Mouse (Mus musculus): Measurements from ENCODE around the gene Spa17. TPM values are rescaled to one million over a fixed set of nuclear protein-coding genes. Genes with fewer than 3 reads are reported as not detected.

The Spa17 gene
- polyA plus RNA-seq, 1 experiment from 2014 or later = 19.2 TPM

DNA sequence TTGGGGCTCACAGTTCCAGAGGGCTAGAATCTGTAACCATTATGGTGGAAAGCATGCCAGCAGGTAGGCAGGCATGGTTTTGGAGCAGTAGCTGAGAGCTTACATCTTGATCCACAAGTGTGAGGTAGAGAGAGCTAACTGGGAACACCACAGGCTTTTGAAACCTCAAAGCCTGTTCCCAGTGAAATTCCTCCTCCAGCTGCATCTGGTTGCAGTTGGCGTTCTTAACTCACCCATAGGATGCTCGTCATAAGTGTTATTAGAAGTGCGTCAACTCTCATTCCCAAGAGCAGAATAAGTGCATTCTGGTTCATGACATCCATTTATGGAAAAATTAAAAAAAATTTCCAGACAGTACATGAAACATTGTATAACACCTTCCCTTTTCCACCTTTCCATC lies 19.8 kb downstream of the Spa17 start:
- Histone ChIP-seq H3K4me2 (replicated peaks; ENCODE audit: low read depth, low read length) (no peak overlapping the region), H3K9me3 (ENCODE audit: low read length) (no peaks in the 10 kb centered on the region), H3K4me1 (ENCODE audit: insufficient read depth, low read depth, low read length) (no peaks in the 10 kb centered on the region), H3K27ac (ENCODE audit: low read length) (no peak overlapping the region), H3K4me3 (ENCODE audit: low read depth, low read length) (no peak overlapping the region), H3K9ac (replicated peaks; ENCODE audit: low read depth) (no peak overlapping the region), H3K27me3 (replicated peaks; ENCODE audit: insufficient read depth, low read length) (no peaks in the 10 kb centered on the region), H3K36me3 (ENCODE audit: insufficient read depth, low read length) (no peaks in the 10 kb centered on the region)
- TF ChIP-seq CTCF (IDR thresholded peaks at IDR 0.05) (no peak), EP300 (IDR thresholded peaks at IDR 0.05) (no peak)
- WGBS = 81% methylated on average over 3 of the region's 3 CpGs
- DNase-seq (ENCODE audit: low spot score) (no peak), ATAC-seq (no peak)

DNA sequence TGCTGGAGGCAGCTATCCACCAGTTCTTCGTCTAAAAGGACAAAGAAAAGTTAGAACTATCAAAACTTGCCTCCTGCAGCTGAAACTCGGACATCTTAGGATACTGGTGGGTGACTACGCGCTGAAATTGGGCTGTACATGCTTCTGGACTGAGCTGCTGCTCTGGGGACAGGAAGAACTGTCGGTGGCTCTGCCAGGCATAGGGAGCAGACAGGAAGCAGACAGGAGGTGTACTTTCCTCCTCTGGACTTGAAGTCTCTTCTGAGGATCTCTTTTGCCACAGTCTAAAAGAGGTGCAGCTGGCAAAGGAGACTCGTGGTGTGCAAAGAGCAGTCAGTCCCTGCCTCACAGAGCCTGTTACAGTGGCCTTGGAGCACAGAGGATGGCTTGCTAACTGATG lies 20.9 kb downstream of the Spa17 start:
- Histone ChIP-seq H3K9ac (replicated peaks; ENCODE audit: low read depth) (no peak overlapping the region), H3K27me3 (replicated peaks; ENCODE audit: insufficient read depth, low read length) (no peaks in the 10 kb centered on the region), H3K4me2 (replicated peaks; ENCODE audit: low read depth, low read length) (no peak overlapping the region), H3K4me3 (ENCODE audit: low read depth, low read length) (no peak overlapping the region), H3K9me3 (ENCODE audit: low read length) (no peaks in the 10 kb centered on the region), H3K4me1 (ENCODE audit: insufficient read depth, low read depth, low read length) (no peaks in the 10 kb centered on the region), H3K27ac (ENCODE audit: low read length) (no peak overlapping the region), H3K36me3 (ENCODE audit: insufficient read depth, low read length) (no peaks in the 10 kb centered on the region)
- no peak for TF ChIP-seq CTCF (IDR thresholded peaks at IDR 0.05)
- no peak for TF ChIP-seq EP300 (IDR thresholded peaks at IDR 0.05)
- DNase-seq (ENCODE audit: low spot score) (no peak), ATAC-seq (no peak)
- WGBS = 36% methylated on average over 6 of the region's 6 CpGs

DNA sequence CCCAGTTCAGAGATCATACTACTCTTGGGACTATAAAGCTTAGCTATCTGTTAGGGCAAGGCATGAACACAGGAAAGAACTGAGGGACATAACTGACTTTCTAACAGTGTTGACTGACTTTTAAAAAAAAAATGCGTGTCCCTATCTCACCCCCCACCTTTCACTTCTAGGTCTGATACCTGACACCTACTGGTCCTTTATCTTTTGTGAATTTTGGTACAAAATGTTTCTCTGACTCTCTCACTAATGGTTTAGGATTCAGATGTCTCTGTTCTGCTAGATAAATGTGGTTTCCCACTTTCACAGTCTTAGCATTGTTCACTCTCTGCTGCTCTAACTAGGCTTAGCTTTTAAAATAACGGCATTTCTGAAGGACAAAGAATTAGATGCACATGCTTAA lies 21.5 kb downstream of the Spa17 start:
- 71% methylated on average over 2 of the region's 2 CpGs for WGBS

DNA sequence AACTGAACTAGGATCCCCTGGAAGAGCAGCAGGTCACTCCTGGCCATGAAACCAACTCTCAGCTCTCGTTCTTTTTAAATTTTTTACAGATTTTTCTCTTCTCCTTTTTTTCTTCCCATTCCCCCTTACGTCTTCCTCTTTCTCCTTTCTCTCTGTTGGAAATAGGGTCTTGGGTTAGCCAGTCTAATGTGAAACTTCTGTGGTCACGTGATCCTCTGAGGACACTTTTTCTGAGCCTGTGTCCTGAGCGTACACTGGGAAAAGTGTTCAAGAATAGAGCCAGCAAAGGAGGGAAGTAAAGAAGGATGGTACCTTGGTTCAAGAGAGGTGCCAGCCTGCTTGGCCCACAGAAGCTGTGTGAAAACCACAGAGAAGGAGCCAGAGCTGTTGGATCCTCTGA lies 23.1 kb downstream of the Spa17 start:
- no peaks in the 10 kb centered on the region for H3K9me3 ChIP-seq (ENCODE audit: low read length)
- no peak for ATAC-seq

More for the DNA sequence above, 21.5 kb downstream of the Spa17 start:
- no peak for TF ChIP-seq EP300 (IDR thresholded peaks at IDR 0.05)
- no peak for TF ChIP-seq CTCF (IDR thresholded peaks at IDR 0.05)
- Histone ChIP-seq H3K4me1 (ENCODE audit: insufficient read depth, low read depth, low read length) (no peaks in the 10 kb centered on the region), H3K4me3 (ENCODE audit: low read depth, low read length) (no peak overlapping the region), H3K27me3 (replicated peaks; ENCODE audit: insufficient read depth, low read length) (no peaks in the 10 kb centered on the region), H3K36me3 (ENCODE audit: insufficient read depth, low read length) (no peaks in the 10 kb centered on the region), H3K4me2 (replicated peaks; ENCODE audit: low read depth, low read length) (no peak overlapping the region), H3K27ac (ENCODE audit: low read length) (no peak overlapping the region), H3K9ac (replicated peaks; ENCODE audit: low read depth) (no peak overlapping the region), H3K9me3 (ENCODE audit: low read length) (no peaks in the 10 kb centered on the region)
- ATAC-seq = no peak
- DNase-seq (ENCODE audit: low spot score) = no peak

DNA sequence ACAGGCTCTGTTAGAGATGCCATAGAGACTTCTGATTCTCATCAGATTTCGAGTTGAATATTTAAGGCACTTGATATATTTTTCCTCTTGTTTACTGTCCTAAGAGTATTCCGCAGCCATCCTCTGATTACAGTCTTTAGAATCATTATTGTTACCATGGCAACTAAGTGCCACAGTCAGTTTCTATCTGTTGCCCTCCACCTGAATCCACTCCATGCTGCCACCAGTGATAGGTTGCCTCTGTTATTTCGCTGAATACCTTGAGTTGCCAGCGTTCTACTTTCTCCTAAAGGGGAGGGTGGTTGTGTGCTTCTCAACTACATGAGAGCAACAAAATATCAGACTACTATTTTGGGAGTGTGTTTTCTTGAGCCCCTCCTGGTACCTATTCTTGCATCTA lies 26.8 kb downstream of the Spa17 start:
- ATAC-seq (no peak), DNase-seq (ENCODE audit: low spot score) (no peak)
- H3K9me3 ChIP-seq (ENCODE audit: low read length) = no peaks in the 10 kb centered on the region
- H3K4me1 ChIP-seq (ENCODE audit: insufficient read depth, low read depth, low read length) = no peaks in the 10 kb centered on the region
- no peak overlapping the region for H3K4me2 ChIP-seq (replicated peaks; ENCODE audit: low read depth, low read length)
- H3K36me3 ChIP-seq (ENCODE audit: insufficient read depth, low read length) = no peaks in the 10 kb centered on the region
- H3K4me3 ChIP-seq (ENCODE audit: low read depth, low read length) = no peak overlapping the region
- no peaks in the 10 kb centered on the region for H3K27me3 ChIP-seq (replicated peaks; ENCODE audit: insufficient read depth, low read length)
- H3K27ac ChIP-seq (ENCODE audit: low read length) = no peak overlapping the region
- TF ChIP-seq EP300 (IDR thresholded peaks at IDR 0.05) = no peak
- no peak for TF ChIP-seq CTCF (IDR thresholded peaks at IDR 0.05)
- 74% methylated on average over 4 of the region's 4 CpGs for WGBS
- H3K9ac ChIP-seq (replicated peaks; ENCODE audit: low read depth) = no peak overlapping the region

More for the DNA sequence above, 23.1 kb downstream of the Spa17 start:
- Histone ChIP-seq H3K27me3 (replicated peaks; ENCODE audit: insufficient read depth, low read length) (no peaks in the 10 kb centered on the region), H3K4me2 (replicated peaks; ENCODE audit: low read depth, low read length) (no peak overlapping the region), H3K36me3 (ENCODE audit: insufficient read depth, low read length) (no peaks in the 10 kb centered on the region), H3K4me3 (ENCODE audit: low read depth, low read length) (no peak overlapping the region), H3K27ac (ENCODE audit: low read length) (no peak overlapping the region), H3K4me1 (ENCODE audit: insufficient read depth, low read depth, low read length) (no peaks in the 10 kb centered on the region), H3K9ac (replicated peaks; ENCODE audit: low read depth) (no peak overlapping the region)
- WGBS = 81% methylated on average over 4 of the region's 4 CpGs
- TF ChIP-seq CTCF (IDR thresholded peaks at IDR 0.05) = no peak
- no peak for TF ChIP-seq EP300 (IDR thresholded peaks at IDR 0.05)
- no peak for DNase-seq (ENCODE audit: low spot score)

DNA sequence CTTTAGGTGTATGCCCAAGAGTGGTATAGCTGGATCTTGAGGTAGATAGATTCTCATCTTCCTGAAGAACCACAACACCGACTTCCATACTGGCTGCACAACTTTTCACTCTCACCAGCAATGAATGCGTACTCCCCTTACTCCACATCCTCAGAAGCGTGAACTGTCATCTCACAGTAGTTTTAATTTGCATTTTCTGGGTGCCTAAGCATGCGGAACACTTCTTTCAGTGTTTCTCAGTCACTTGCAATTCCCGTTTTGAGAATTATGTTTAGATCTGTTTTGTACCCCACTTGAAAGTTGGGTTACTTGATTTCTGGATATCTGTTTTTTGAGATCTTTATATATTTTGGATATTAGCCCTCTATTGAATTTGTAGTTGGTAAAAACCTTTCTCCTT lies 29.9 kb downstream of the Spa17 start:
- Histone ChIP-seq H3K9me3 (ENCODE audit: low read length) (no peaks in the 10 kb centered on the region), H3K9ac (replicated peaks; ENCODE audit: low read depth) (no peak overlapping the region), H3K4me2 (replicated peaks; ENCODE audit: low read depth, low read length) (no peak overlapping the region), H3K4me3 (ENCODE audit: low read depth, low read length) (no peak overlapping the region), H3K4me1 (ENCODE audit: insufficient read depth, low read depth, low read length) (no peaks in the 10 kb centered on the region), H3K36me3 (ENCODE audit: insufficient read depth, low read length) (no peaks in the 10 kb centered on the region), H3K27ac (ENCODE audit: low read length) (no peak overlapping the region), H3K27me3 (replicated peaks; ENCODE audit: insufficient read depth, low read length) (no peaks in the 10 kb centered on the region)
- ATAC-seq (no peak), DNase-seq (ENCODE audit: low spot score) (no peak)
- WGBS = 89% methylated on average over 5 of the region's 5 CpGs
- TF ChIP-seq EP300 (IDR thresholded peaks at IDR 0.05) = no peak
- no peak for TF ChIP-seq CTCF (IDR thresholded peaks at IDR 0.05)

DNA sequence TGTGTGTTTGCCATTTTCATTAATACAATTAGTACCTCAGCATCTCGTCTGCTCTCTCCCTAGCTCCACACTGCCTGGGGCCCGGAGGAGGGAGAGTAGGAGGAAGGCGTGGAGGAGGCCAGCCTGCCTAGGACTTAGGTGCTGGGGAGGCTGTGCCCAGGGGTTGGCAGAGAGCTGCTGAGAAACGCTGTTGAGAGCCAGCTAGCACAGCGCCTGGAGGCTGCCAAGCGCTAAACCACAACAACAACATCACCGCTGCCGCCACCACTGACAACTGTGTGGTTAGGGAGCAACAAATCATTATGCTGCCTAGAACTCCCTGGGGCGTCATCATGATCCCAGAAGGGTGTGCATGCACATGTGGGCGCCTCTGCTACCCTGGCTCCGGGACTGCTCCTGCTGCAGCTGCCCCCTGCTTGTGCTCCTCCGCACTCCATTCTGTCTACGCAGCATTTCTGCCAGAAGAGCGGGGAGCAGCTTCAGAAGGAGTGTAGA lies 37.0 kb downstream of the Spa17 start:
- no peak overlapping the region for H3K9ac ChIP-seq (replicated peaks; ENCODE audit: low read depth)
- H3K27me3 ChIP-seq (replicated peaks; ENCODE audit: insufficient read depth, low read length) = no peaks in the 10 kb centered on the region
- WGBS = 45% methylated on average over 14 of the region's 14 CpGs
- DNase-seq (ENCODE audit: low spot score) (no peak), ATAC-seq (no peak)
- TF ChIP-seq EP300 (IDR thresholded peaks at IDR 0.05) = no peak
- no peak for TF ChIP-seq CTCF (IDR thresholded peaks at IDR 0.05)
- no peak overlapping the region for H3K4me2 ChIP-seq (replicated peaks; ENCODE audit: low read depth, low read length)
- H3K27ac ChIP-seq (ENCODE audit: low read length) = no peak overlapping the region
- H3K9me3 ChIP-seq (ENCODE audit: low read length) = no peaks in the 10 kb centered on the region
- no peaks in the 10 kb centered on the region for H3K36me3 ChIP-seq (ENCODE audit: insufficient read depth, low read length)
- no peak overlapping the region for H3K4me3 ChIP-seq (ENCODE audit: low read depth, low read length)
- H3K4me1 ChIP-seq (ENCODE audit: insufficient read depth, low read depth, low read length) = no peaks in the 10 kb centered on the region
